Mouse (Mus musculus): ENCODE measurements around the gene Lsm14a. TPM values are rescaled to one million over a fixed set of nuclear protein-coding genes. Genes with fewer than 3 reads are reported as not detected.

Gene Lsm14a
- total RNA-seq (2021) = 100 to 1,000 TPM in 1 of 2 experiments, 10 to 100 TPM in 1; 87.6 to 102 TPM

GRCm38 (mm10) chr7:34393215-34393614, at the start of gene Lsm14a:
Gene Lsm14a (minus strand): TSS chr7:34393315.
- no peak for DNase-seq
- intact Hi-C loops (cut with DNase I) = no loop called here

- intact Hi-C loops (cut with DNase I) = loop anchor here (1.0 to 5.0 kb wide), 2 partner anchors 218 to 233 kb away; partner anchors contain the start of gene Kctd15
- peak; percentile 14 to 21 for DNase-seq
Measured at GRCm38 (mm10) chr7:34438903-34439302, 45.8 kb upstream of the Lsm14a start.

- intact Hi-C loops (cut with DNase I) = no loop called here
- no peak for DNase-seq
Measured at GRCm38 (mm10) chr7:34433597-34433996, 40.5 kb upstream of the Lsm14a start.

- intact Hi-C loops (cut with DNase I) = no loop called here
- DNase-seq = no peak
Measured at GRCm38 (mm10) chr7:34421201-34421600, 28.1 kb upstream of the Lsm14a start.

- peak; percentile 67 to 83 for DNase-seq
- intact Hi-C loops (cut with DNase I) = loop anchor here (1.0 to 10.0 kb wide), 4 partner anchors 265 to 765 kb away; no protein-coding TSS in a partner anchor
Measured at GRCm38 (mm10) chr7:34407492-34407891, 14.4 kb upstream of the Lsm14a start.

GRCm38 (mm10) chr7:34403876-34404275, 10.8 kb upstream of the Lsm14a start:
- intact Hi-C loops (cut with DNase I) = loop anchor here (10.0 kb wide), 1 partner anchor 601 kb away; no protein-coding TSS in a partner anchor
- DNase-seq = no peak

GRCm38 (mm10) chr7:34400070-34400469, 7.0 kb upstream of the Lsm14a start:
- intact Hi-C loops (cut with DNase I) = loop anchor here (10.0 kb wide), 1 partner anchor 605 kb away; no protein-coding TSS in a partner anchor

GRCm38 (mm10) chr7:34398831-34399230, 5.7 kb upstream of the Lsm14a start:
- intact Hi-C loops (cut with DNase I) = no loop called here

More at GRCm38 (mm10) chr7:34400070-34400469, 7.0 kb upstream of the Lsm14a start:
- no peak for DNase-seq

GRCm38 (mm10) chr7:34396791-34397190, 3.7 kb upstream of the Lsm14a start:
- DNase-seq = no peak
- intact Hi-C loops (cut with DNase I) = no loop called here

More at GRCm38 (mm10) chr7:34398831-34399230, 5.7 kb upstream of the Lsm14a start:
- DNase-seq = no peak

- intact Hi-C loops (cut with DNase I) = no loop called here
- DNase-seq = no peak
Measured at GRCm38 (mm10) chr7:34395761-34396160, 2.6 kb upstream of the Lsm14a start.

GRCm38 (mm10) chr7:34394636-34395035, 1.5 kb upstream of the Lsm14a start:
- DNase-seq = no peak
- intact Hi-C loops (cut with DNase I) = no loop called here

- no peak for DNase-seq
- intact Hi-C loops (cut with DNase I) = no loop called here
Measured at GRCm38 (mm10) chr7:34394091-34394490, 976 bp upstream of the Lsm14a start.

- intact Hi-C loops (cut with DNase I) = no loop called here
- DNase-seq = no peak
Measured at GRCm38 (mm10) chr7:34392335-34392734, 780 bp downstream of the Lsm14a start.

- no peak for DNase-seq
- intact Hi-C loops (cut with DNase I) = no loop called here
Measured at GRCm38 (mm10) chr7:34391711-34392110, 1.4 kb downstream of the Lsm14a start.

GRCm38 (mm10) chr7:34390834-34391155, 2.3 kb downstream of the Lsm14a start:
- intact Hi-C loops (cut with DNase I) = no loop called here
- DNase-seq = peak; percentile 47 to 52

GRCm38 (mm10) chr7:34390111-34390833, 2.8 kb downstream of the Lsm14a start:
- intact Hi-C loops (cut with DNase I) = no loop called here
- no peak for DNase-seq

- intact Hi-C loops (cut with DNase I) = no loop called here
- DNase-seq = peak; percentile 95 to 96
Measured at GRCm38 (mm10) chr7:34389277-34390085, 3.6 kb downstream of the Lsm14a start.

- intact Hi-C loops (cut with DNase I) = no loop called here
- DNase-seq = peak; percentile 74 to 81
Measured at GRCm38 (mm10) chr7:34388445-34389276, 4.5 kb downstream of the Lsm14a start.

- DNase-seq = peak; percentile 24
- intact Hi-C loops (cut with DNase I) = no loop called here
Measured at GRCm38 (mm10) chr7:34387784-34388444, 5.2 kb downstream of the Lsm14a start.

GRCm38 (mm10) chr7:34382803-34383202, 10.3 kb downstream of the Lsm14a start:
- intact Hi-C loops (cut with DNase I) = no loop called here

More at GRCm38 (mm10) chr7:34382803-34383202, 10.3 kb downstream of the Lsm14a start:
- DNase-seq = no peak

All from heart, postnatal 10 days (tissue).